Mouse (Mus musculus) forebrain, postnatal 0 days (tissue): ENCODE measurements around the gene Lat2. TPM values are rescaled to one million over a fixed set of nuclear protein-coding genes. Genes with fewer than 3 reads are reported as not detected.

Experiments
- ATAC-seq: fragments of 200-750 bp; cut with Nextera tagmentation; 2 replicates; pipeline ENCODE4 v1.8.0; 2017; ENCODE audit warnings: mild to moderate bottlenecking, moderate library complexity
- DNase-seq: peaks from one replicate; pipeline ENCODE4 v3.0.0-alpha.2; 2015
- H3K27ac ChIP-seq: fragments of 300-500 bp; sonication (generic); 2 replicates; pipeline ENCODE4 v1.5.1; 2014; ENCODE audit warnings: low read depth, mild to moderate bottlenecking, antibody characterized with exemption, low read length, moderate library complexity, mixed read lengths
- H3K27me3 ChIP-seq: fragments of 300-500 bp; sonication (generic); 2 replicates; pipeline ENCODE4 v1.6.1; 2014; ENCODE audit warnings: mild to moderate bottlenecking, low read length, mixed read lengths; ENCODE audit not compliant: insufficient read depth
- H3K36me3 ChIP-seq: fragments of 300-500 bp; sonication (generic); 2 replicates; pipeline ENCODE4 v1.6.1; 2014; ENCODE audit warnings: mild to moderate bottlenecking, moderate library complexity; ENCODE audit not compliant: insufficient read depth
- H3K4me1 ChIP-seq: fragments of 300-500 bp; sonication (generic); 2 replicates; pipeline ENCODE4 v1.6.1; 2014; ENCODE audit warnings: antibody characterized with exemption; ENCODE audit not compliant: insufficient read depth
- H3K4me2 ChIP-seq: fragments of 300-500 bp; sonication (generic); 2 replicates; pipeline ENCODE4 v1.6.1; 2014; ENCODE audit warnings: low read depth, mild to moderate bottlenecking, moderate library complexity
- H3K4me3 ChIP-seq: fragments of 300-500 bp; sonication (generic); 2 replicates; pipeline ENCODE4 v1.5.1; 2014; ENCODE audit warnings: low read depth, low read length, mixed read lengths
- H3K9ac ChIP-seq: fragments of 300-500 bp; sonication (generic); 2 replicates; pipeline ENCODE4 v1.6.1; 2014; ENCODE audit warnings: mild to moderate bottlenecking
- H3K9me3 ChIP-seq: fragments of 300-500 bp; sonication (generic); 2 replicates; pipeline ENCODE4 v1.6.1; 2016; ENCODE audit warnings: low read length
- CTCF ChIP-seq: sonication (generic); IDR thresholded peaks from 2 replicates; pipeline ENCODE4 v1.5.1; 2016; ENCODE audit warnings: antibody characterized with exemption, control low read depth, low read depth
- WGBS: fragments of 180-500 bp; shearing (Covaris S2); extraction: QIAGEN DNeasy Blood & Tissue Kit; methylation state at CpG from one replicate; pipeline ENCODE4 v1.1.7; 2014; 5-methylcytosine and 5-hydroxymethylcytosine counted together
- polyA plus RNA-seq: library from polyadenylated mRNA; unstranded; fragments of >200 nt; fragmentation: Nextera tagmentation; extraction: Ambion mirVana; gene quantifications from 2 replicates; pipeline ENCODE4 v1.2.1, GENCODE M21; 2015
- total RNA-seq: library from RNA; depleted of rRNA; stranded (reverse); fragments of >200 nt; gene quantifications from 2 replicates; pipeline ENCODE4 v1.2.3, GENCODE M21; 2014

Gene Lat2
- total and polyA plus RNA-seq, 2 experiments from 2014 or later = 1.8 to 2.5 TPM

- H3K4me1 ChIP-seq = peaks cover 5% of the 10 kb centered on the region; the same call in 1 of the 2 replicates
- H3K4me3 ChIP-seq = peak overlapping the region; percentile 82
- peak overlapping the region; percentile 83 for H3K4me2 ChIP-seq
- no peaks in the 10 kb centered on the region for H3K9me3 ChIP-seq
- ATAC-seq (no peak), DNase-seq (no peak)
- 29% methylated on average over 15 of the region's 15 CpGs for WGBS
- H3K9ac ChIP-seq = peak overlapping the region; percentile 77
- no peak for TF ChIP-seq CTCF
- H3K27ac ChIP-seq = no peak overlapping the region
- H3K27me3 ChIP-seq = no peaks in the 10 kb centered on the region
- H3K36me3 ChIP-seq = peaks cover 9% of the 10 kb centered on the region; the same call in 1 of the 2 replicates
These were observed 31.6 kb downstream of the Lat2 start for GRCm38 (mm10) chr5:134583006-134583883.

- Histone ChIP-seq H3K9me3 (no peaks in the 10 kb centered on the region), H3K27me3 (no peaks in the 10 kb centered on the region)
- TF ChIP-seq CTCF = peak; percentile 84
These were observed 32.5 kb downstream of the Lat2 start for GRCm38 (mm10) chr5:134582221-134582907.

GRCm38 (mm10) chr5:134581146-134581545 is 33.7 kb downstream of the Lat2 start, which contains the start of gene Rfc2:
TSS of gene Rfc2 (plus strand) at chr5:134581366.
- DNase-seq (no peak), ATAC-seq (no peak)
- no peaks in the 10 kb centered on the region for H3K9me3 ChIP-seq
- no peaks in the 10 kb centered on the region for H3K36me3 ChIP-seq
- no peak within 1 kb of the TSS for H3K4me2 ChIP-seq
- WGBS = 83% methylated on average over 5 of the region's 5 CpGs
- no peak within 1 kb of the TSS for H3K27ac ChIP-seq
- TF ChIP-seq CTCF = no peak
- peaks cover 5% of the 10 kb centered on the region; the same call in 1 of the 2 replicates for H3K4me1 ChIP-seq
- no peak within 1 kb of the TSS for H3K9ac ChIP-seq
- no peak within 1 kb of the TSS for H3K4me3 ChIP-seq
- no peaks in the 10 kb centered on the region for H3K27me3 ChIP-seq

More at GRCm38 (mm10) chr5:134582221-134582907, 32.5 kb downstream of the Lat2 start:
- peak; percentile 99 for ATAC-seq
- peak; percentile 98 for DNase-seq
- Histone ChIP-seq H3K36me3 (peaks cover 8% of the 10 kb centered on the region; the same call in 1 of the 2 replicates), H3K27ac (no peak overlapping the region), H3K4me1 (peaks cover 5% of the 10 kb centered on the region; the same call in 1 of the 2 replicates), H3K4me2 (peak overlapping the region; percentile 83), H3K4me3 (peak overlapping the region; percentile 82), H3K9ac (peak overlapping the region; percentile 77)
- 8% methylated on average over 29 of the region's 30 CpGs for WGBS

- Histone ChIP-seq H3K4me1 (peaks cover 5% of the 10 kb centered on the region; the same call in 1 of the 2 replicates), H3K27me3 (no peaks in the 10 kb centered on the region), H3K4me2 (no peak overlapping the region), H3K9ac (no peak overlapping the region), H3K36me3 (no peaks in the 10 kb centered on the region), H3K9me3 (no peaks in the 10 kb centered on the region), H3K27ac (no peak overlapping the region), H3K4me3 (no peak overlapping the region)
- ATAC-seq (no peak), DNase-seq (no peak)
- TF ChIP-seq CTCF = no peak
- 58% methylated on average over 3 of the region's 3 CpGs for WGBS
These were observed 35.7 kb downstream of the Lat2 start for GRCm38 (mm10) chr5:134579135-134579534.

GRCm38 (mm10) chr5:134577534-134577933 is 37.3 kb downstream of the Lat2 start:
- Histone ChIP-seq H3K9me3 (no peaks in the 10 kb centered on the region), H3K4me2 (no peak overlapping the region), H3K9ac (no peak overlapping the region), H3K36me3 (no peaks in the 10 kb centered on the region), H3K27ac (no peak overlapping the region), H3K4me1 (0 out of 2 replicates have a peak, but pooled peaks cover 1% of the 10 kb centered on the region), H3K4me3 (no peak overlapping the region), H3K27me3 (no peaks in the 10 kb centered on the region)
- ATAC-seq (no peak), DNase-seq (no peak)
- TF ChIP-seq CTCF = no peak
- WGBS = 87% methylated on average over 7 of the region's 7 CpGs

GRCm38 (mm10) chr5:134576517-134577220 is 38.2 kb downstream of the Lat2 start:
- no peak for TF ChIP-seq CTCF
- Histone ChIP-seq H3K9ac (no peak overlapping the region), H3K4me1 (peaks cover 8% of the 10 kb centered on the region; the same call in 1 of the 2 replicates), H3K9me3 (no peaks in the 10 kb centered on the region), H3K36me3 (no peaks in the 10 kb centered on the region), H3K4me3 (no peak overlapping the region), H3K27ac (no peak overlapping the region), H3K27me3 (no peaks in the 10 kb centered on the region), H3K4me2 (no peak overlapping the region)
- no peak for DNase-seq
- WGBS = 75% methylated on average over 14 of the region's 14 CpGs
- ATAC-seq = no peak
